Mouse (Mus musculus): Measurements from ENCODE around the gene Pank2.

GRCm38 (mm10) chr2:131242929-131243328, 19.4 kb upstream of the Pank2 start:
- TF ChIP-seq CTCF (IDR thresholded peaks at IDR 0.05) (no peak), EP300 (IDR thresholded peaks at IDR 0.05) (no peak)
